Mouse (Mus musculus) ES-E14 (cell line): ENCODE measurements at regions not wholly inside any gene's neighbourhood (a gene's known extent, or its start where the extent isn't known, plus 50 kb on each side); places are given as distances from the start of the nearest gene placed in this dataset.
"Not testable (repeated sequence)": the region's sequence is repeated elsewhere in the genome, so short reads cannot be mapped to it uniquely, and the experiment has no call there.

Experiments used
- MAFK ChIP-seq: IDR thresholded peaks from 2 replicates; pipeline ENCODE4 v1.6.1; 2014; ENCODE audit warnings: mild to moderate bottlenecking, low read depth, low read length, inconsistent platforms; ENCODE audit not compliant: insufficient read depth
- ZC3H11A ChIP-seq: IDR thresholded peaks from 2 replicates; pipeline ENCODE4 v1.6.1; 2012; ENCODE audit warnings: low read depth, mild to moderate bottlenecking, inconsistent platforms, low read length, borderline replicate concordance
- ZNF384 ChIP-seq: IDR thresholded peaks from 2 replicates; pipeline ENCODE4 v1.6.1; 2012; ENCODE audit warnings: low read depth, low read length, inconsistent platforms

- not testable (repeated sequence) for TF ChIP-seq ZNF384, ZC3H11A, MAFK
Measured at GRCm38 (mm10) chr16:42501109-42501508, 160.7 kb upstream of the Gap43 start.
